12 mouse cellular contexts compared by ENCODE assay signal in genomic region chr6:137690550-137691119, GRCm38 (mm10). TPM values are rescaled to one million over a fixed set of nuclear protein-coding genes. Genes with fewer than 3 reads are reported as not detected.
DNase-seq lines count a peak whose midpoint lies in the region; ATAC-seq and TF ChIP-seq lines count a peak whose summit lies in the region.
"Had no signal": no experiment of that assay in that cellular context is flagged by ENCODE, and none has a peak within 500 bp of the region (broad histone marks: within the 10 kb centered on the region; RNA-seq: fewer than 3 reads in every experiment).

No protein-coding gene starts in this region.

- H3K9ac ChIP-seq in kidney, embryonic 15.5 days, result no peak overlapping the region
- H3K9ac ChIP-seq: limb, embryonic 15.5 days had no signal

- no peak for ATAC-seq in kidney, embryonic 15.5 days (replicated peaks; ENCODE audit: low FRiP score)

- H3K4me3 ChIP-seq in layer of hippocampus, adult 2 months, result no peak overlapping the region
- H3K4me3 ChIP-seq in kidney, embryonic 15.5 days (replicated peaks), result no peak overlapping the region
- H3K4me3 ChIP-seq: limb, embryonic 15.5 days had no signal

- TF ChIP-seq CTCF in layer of hippocampus, adult 2 months (conservative IDR thresholded peaks at IDR 0.05), result no peak

- H3K27me3 ChIP-seq in kidney, embryonic 15.5 days, result no peaks in the 10 kb centered on the region
- H3K27me3 ChIP-seq: limb, embryonic 15.5 days had no signal

- H3K27ac ChIP-seq in layer of hippocampus, adult 2 months, result 0 out of 2 replicates have a peak overlapping the region, but pooled peaks have one; percentile 36
- H3K27ac ChIP-seq in kidney, embryonic 15.5 days, result no peak overlapping the region
- H3K27ac ChIP-seq: kidney, postnatal 0 days; limb, embryonic 15.5 days had no signal

- H3K36me3 ChIP-seq in kidney, embryonic 15.5 days, result no peaks in the 10 kb centered on the region
- H3K36me3 ChIP-seq: limb, embryonic 15.5 days had no signal

- no peak overlapping the region for H3K4me2 ChIP-seq in kidney, embryonic 15.5 days
- H3K4me2 ChIP-seq: limb, embryonic 15.5 days had no signal

- 74% methylated on average over 2 of the region's 2 CpGs for WGBS in kidney, embryonic 15.5 days

- no peaks in the 10 kb centered on the region for H3K4me1 ChIP-seq in kidney, embryonic 15.5 days
- H3K4me1 ChIP-seq: limb, embryonic 15.5 days had no signal

- H3K9me3 ChIP-seq in kidney, embryonic 15.5 days (replicated peaks), result no peaks in the 10 kb centered on the region
- H3K9me3 ChIP-seq: limb, embryonic 15.5 days had no signal

- DNase-seq in adrenal gland, adult (ENCODE audit: inconsistent age in 2 of 2, low spot score in 1 of 2), result peak; percentile 70 to 90
- no peak for DNase-seq in adrenal gland, postnatal 4 days (ENCODE audit: low spot score in 2 of 2)
- no peak for DNase-seq in layer of hippocampus, adult 2 months (ENCODE audit: low spot score in 2 of 2)
- no peak for DNase-seq in layer of hippocampus, adult 9-10 months (ENCODE audit: low spot score)
- DNase-seq in fibroblast of lung, adult 2 months (ENCODE audit: low read depth), result peak; percentile 56
- peak; percentile 33 for DNase-seq in heart, postnatal 4 days
- no peak for DNase-seq in ovary, adult 18-20 months (ENCODE audit: low spot score)
- DNase-seq: lung, postnatal 14 days; right cerebral cortex, postnatal 25 days had no signal

RNA-seq across cellular contexts. Expression of gene Eps8, which starts 36.0 kb away (rescaled TPM):
- 10 to 100 TPM; 32.4 to 44.6 TPM for total RNA-seq in adrenal gland, postnatal 4 days (2021)
- total RNA-seq in layer of hippocampus, adult 2 months (2021), result 10 to 100 TPM; 42.3 to 44.9 TPM
- total RNA-seq in heart, postnatal 4 days (2021), result 10 to 100 TPM; 20.4 to 20.8 TPM
- 30.5 and 31.1 TPM in 2 replicates for polyA plus RNA-seq in kidney, embryonic 15.5 days (2015; fragmentation: Nextera tagmentation; extraction: Ambion mirVana)

RNA-seq across cellular contexts. Expression of gene Strap, which starts 44.2 kb away (rescaled TPM):
- total RNA-seq in adrenal gland, postnatal 4 days (2021), result 100 to 1,000 TPM; 125 to 126 TPM
- 100 to 1,000 TPM; 110 to 112 TPM for total RNA-seq in layer of hippocampus, adult 2 months (2021)
- 100 to 1,000 TPM; 115 to 121 TPM for total RNA-seq in heart, postnatal 4 days (2021)
- polyA plus RNA-seq in kidney, embryonic 15.5 days (2015; fragmentation: Nextera tagmentation; extraction: Ambion mirVana), result 165 and 174 TPM in 2 replicates

Comparison
In these comparisons a context has a peak if more than half of its experiments do, and no peak if none do; other contexts are left out.
1. DNase-seq: peak in adrenal gland, adult (2 of 2), fibroblast of lung, adult 2 months (single experiment) and heart, postnatal 4 days (single experiment); none in adrenal gland, postnatal 4 days (0 of 2), layer of hippocampus, adult 2 months (0 of 2), layer of hippocampus, adult 9-10 months (single experiment) and ovary, adult 18-20 months (single experiment).